Mouse (Mus musculus): ENCODE results near the gene Mboat2. TPM values are rescaled to one million over a fixed set of nuclear protein-coding genes. Genes with fewer than 3 reads are reported as not detected.

Mboat2 gene
- polyA plus RNA-seq, 1 experiment from 2014 or later = 79.2 TPM

DNA sequence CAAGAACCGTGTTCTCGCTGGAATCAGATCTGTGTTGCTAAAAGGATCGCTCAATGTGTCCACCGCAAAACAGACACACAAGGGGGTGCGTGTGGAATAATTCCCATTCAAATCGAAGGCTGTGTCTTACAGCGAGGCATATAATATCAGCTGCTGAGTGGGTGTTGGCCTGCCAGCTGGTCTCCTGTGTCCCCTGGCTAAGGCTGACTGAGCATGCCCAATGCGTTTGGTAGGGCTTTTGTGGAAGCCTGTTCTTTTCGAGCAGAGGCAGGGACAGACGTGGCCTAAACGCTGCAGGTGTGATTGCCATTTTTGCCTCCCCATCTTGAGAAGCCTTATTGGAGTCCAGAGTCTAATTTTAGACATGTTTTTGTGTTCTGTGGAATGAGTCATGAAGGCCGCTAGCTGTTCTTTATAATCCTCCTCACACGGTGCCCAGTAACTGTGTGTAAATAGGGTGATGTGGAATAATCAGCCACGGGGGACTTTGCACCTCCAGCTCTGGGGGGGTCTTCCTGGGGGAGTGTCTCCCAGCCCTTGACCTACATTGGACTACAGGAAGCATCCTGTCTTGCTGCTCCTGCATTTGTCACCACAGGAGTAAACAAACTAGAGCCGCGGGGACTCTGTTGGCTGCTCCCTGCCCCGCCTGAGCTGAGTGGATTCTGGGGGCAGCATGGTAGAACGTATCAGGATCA, 97.5 kb downstream of the Mboat2 start:
- Histone ChIP-seq H3K27ac (peak overlapping the region; percentile 72), H3K36me3 (replicated peaks; ENCODE audit: control insufficient read depth, insufficient read depth) (peaks cover 6% of the 10 kb centered on the region), H3K27me3 (ENCODE audit: control insufficient read depth, insufficient read depth, low read length) (no peaks in the 10 kb centered on the region), H3K4me1 (replicated peaks; ENCODE audit: control insufficient read depth, insufficient read depth, low read length) (peaks cover 19% of the 10 kb centered on the region), H3K9ac (peak overlapping the region; percentile 6; the same call in 1 of the 2 replicates), H3K4me2 (replicated peaks) (no peak overlapping the region), H3K9me3 (ENCODE audit: control insufficient read depth, low read length) (no peaks in the 10 kb centered on the region), H3K4me3 (replicated peaks; ENCODE audit: low read length) (no peak overlapping the region)
- DNase-seq (ENCODE audit: low spot score) (no peak), ATAC-seq (ENCODE audit: low FRiP score) (0 out of 2 replicates have a peak, but pooled peaks have one; percentile 63)
- 49% methylated on average over 18 of the region's 18 CpGs for WGBS

DNA sequence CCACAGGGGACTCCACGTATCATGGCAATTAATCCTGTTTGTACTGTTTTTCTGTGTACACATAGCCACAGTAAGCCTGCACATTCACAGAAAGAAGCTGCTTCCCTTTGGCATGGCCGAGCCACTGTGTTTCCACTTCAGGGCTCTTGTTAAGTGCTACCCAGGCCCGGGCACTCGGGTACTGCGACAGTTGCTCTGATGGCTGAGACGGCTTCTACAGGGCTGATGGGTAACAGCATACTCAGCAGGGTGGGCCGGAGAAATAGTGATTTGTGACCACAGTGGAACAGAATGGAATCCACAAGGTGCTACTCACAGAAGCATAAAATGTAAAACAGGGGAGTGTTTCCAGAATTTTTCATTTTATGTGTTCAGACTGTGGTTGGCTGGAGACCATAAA, 98.4 kb downstream of the Mboat2 start:
- no peaks in the 10 kb centered on the region for H3K9me3 ChIP-seq (ENCODE audit: control insufficient read depth, low read length)
- ATAC-seq (ENCODE audit: low FRiP score) = no peak
- H3K27ac ChIP-seq = peak overlapping the region; percentile 72
- no peaks in the 10 kb centered on the region for H3K27me3 ChIP-seq (ENCODE audit: control insufficient read depth, insufficient read depth, low read length)
- peaks cover 25% of the 10 kb centered on the region for H3K4me1 ChIP-seq (replicated peaks; ENCODE audit: control insufficient read depth, insufficient read depth, low read length)
- H3K4me3 ChIP-seq (replicated peaks; ENCODE audit: low read length) = no peak overlapping the region
- H3K36me3 ChIP-seq (replicated peaks; ENCODE audit: control insufficient read depth, insufficient read depth) = peaks cover 6% of the 10 kb centered on the region
- no peak overlapping the region for H3K4me2 ChIP-seq (replicated peaks)
- DNase-seq (ENCODE audit: low spot score) = no peak
- WGBS = 61% methylated on average over 7 of the region's 7 CpGs
- no peak overlapping the region for H3K9ac ChIP-seq

GRCm38 (mm10) chr12:24930760-24931159, 100.1 kb downstream of the Mboat2 start:
- Histone ChIP-seq H3K27ac (no peak overlapping the region), H3K4me3 (replicated peaks; ENCODE audit: low read length) (no peak overlapping the region), H3K4me1 (replicated peaks; ENCODE audit: control insufficient read depth, insufficient read depth, low read length) (peaks cover 25% of the 10 kb centered on the region), H3K27me3 (ENCODE audit: control insufficient read depth, insufficient read depth, low read length) (no peaks in the 10 kb centered on the region), H3K36me3 (replicated peaks; ENCODE audit: control insufficient read depth, insufficient read depth) (peaks cover 11% of the 10 kb centered on the region), H3K9me3 (ENCODE audit: control insufficient read depth, low read length) (no peaks in the 10 kb centered on the region), H3K4me2 (replicated peaks) (no peak overlapping the region), H3K9ac (no peak overlapping the region)
- DNase-seq (ENCODE audit: low spot score) = no peak
- no peak for ATAC-seq (ENCODE audit: low FRiP score)
- 89% methylated on average over 3 of the region's 3 CpGs for WGBS

DNA sequence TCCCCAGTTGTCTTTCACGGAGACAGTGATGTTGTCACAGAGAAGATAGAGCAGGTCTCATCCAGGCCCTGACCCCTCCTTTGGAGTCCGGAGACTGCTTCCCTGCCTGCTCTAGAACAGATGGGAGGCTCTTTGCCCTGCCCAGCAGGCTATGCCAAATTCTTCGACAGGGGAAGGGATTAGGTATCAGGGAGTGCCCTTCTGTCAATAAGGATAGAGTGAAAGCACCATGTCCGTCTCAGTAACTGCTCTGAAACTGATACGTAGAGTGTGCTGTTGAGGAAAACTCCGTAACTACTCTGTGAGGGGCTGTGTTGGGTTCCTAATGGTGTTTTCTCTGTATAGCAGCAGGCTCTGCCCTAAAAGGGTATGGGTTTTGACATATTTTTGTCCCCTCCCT, 101.4 kb downstream of the Mboat2 start:
- Histone ChIP-seq H3K27me3 (ENCODE audit: control insufficient read depth, insufficient read depth, low read length) (no peaks in the 10 kb centered on the region), H3K4me3 (replicated peaks; ENCODE audit: low read length) (no peak overlapping the region), H3K27ac (0 out of 2 replicates have a peak overlapping the region, but pooled peaks have one; percentile 21), H3K36me3 (replicated peaks; ENCODE audit: control insufficient read depth, insufficient read depth) (peaks cover 17% of the 10 kb centered on the region), H3K9ac (no peak overlapping the region), H3K4me1 (replicated peaks; ENCODE audit: control insufficient read depth, insufficient read depth, low read length) (peaks cover 25% of the 10 kb centered on the region), H3K9me3 (ENCODE audit: control insufficient read depth, low read length) (no peaks in the 10 kb centered on the region), H3K4me2 (replicated peaks) (no peak overlapping the region)
- WGBS = 77% methylated on average over 6 of the region's 6 CpGs
- DNase-seq (ENCODE audit: low spot score) = no peak
- no peak for ATAC-seq (ENCODE audit: low FRiP score)

DNA sequence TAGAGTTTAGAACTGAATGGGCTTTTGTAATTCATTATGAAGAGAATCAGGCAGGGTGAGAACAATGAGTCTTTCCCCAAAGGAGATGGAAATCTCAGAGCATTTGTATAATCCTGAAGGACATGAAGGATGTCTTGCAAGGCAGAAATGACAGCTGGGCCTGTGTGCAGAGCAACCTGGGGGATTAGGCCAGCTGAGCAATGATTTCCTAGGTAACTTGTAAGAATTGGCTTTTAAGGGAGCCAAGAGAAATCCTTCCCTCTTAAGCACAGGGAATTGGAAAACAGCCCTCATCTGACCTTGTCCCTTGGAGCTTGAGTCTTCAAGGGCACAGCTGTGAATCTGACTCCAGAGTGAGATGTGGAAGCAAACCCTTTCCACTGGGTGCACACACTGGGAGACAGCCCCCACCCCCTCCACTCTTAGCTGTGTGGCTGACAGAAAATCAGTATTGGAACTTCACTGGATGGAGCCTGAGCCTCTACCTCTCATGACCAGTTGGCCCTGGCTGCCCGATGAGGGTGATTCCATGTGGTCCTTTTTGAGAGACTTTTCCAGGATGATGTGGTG, 102.6 kb downstream of the Mboat2 start:
- no peak for ATAC-seq (ENCODE audit: low FRiP score)
- no peak for DNase-seq (ENCODE audit: low spot score)
- H3K9ac ChIP-seq = no peak overlapping the region
- WGBS = 86% methylated on average over 1 of the region's 1 CpGs
- H3K4me3 ChIP-seq (replicated peaks; ENCODE audit: low read length) = no peak overlapping the region
- no peaks in the 10 kb centered on the region for H3K27me3 ChIP-seq (ENCODE audit: control insufficient read depth, insufficient read depth, low read length)
- peaks cover 17% of the 10 kb centered on the region for H3K36me3 ChIP-seq (replicated peaks; ENCODE audit: control insufficient read depth, insufficient read depth)
- H3K27ac ChIP-seq = peak overlapping the region; percentile 21
- H3K4me2 ChIP-seq (replicated peaks) = no peak overlapping the region
- H3K4me1 ChIP-seq (replicated peaks; ENCODE audit: control insufficient read depth, insufficient read depth, low read length) = peaks cover 24% of the 10 kb centered on the region
- no peaks in the 10 kb centered on the region for H3K9me3 ChIP-seq (ENCODE audit: control insufficient read depth, low read length)

GRCm38 (mm10) chr12:24933996-24934395, 103.3 kb downstream of the Mboat2 start:
- H3K4me1 ChIP-seq (replicated peaks; ENCODE audit: control insufficient read depth, insufficient read depth, low read length) = peaks cover 17% of the 10 kb centered on the region; the same call in 1 of the 2 replicates
- no peak overlapping the region for H3K9ac ChIP-seq
- no peaks in the 10 kb centered on the region for H3K27me3 ChIP-seq (ENCODE audit: control insufficient read depth, insufficient read depth, low read length)
- no peak for ATAC-seq (ENCODE audit: low FRiP score)
- H3K9me3 ChIP-seq (ENCODE audit: control insufficient read depth, low read length) = no peaks in the 10 kb centered on the region
- peak overlapping the region; percentile 21; the same call in 1 of the 2 replicates for H3K27ac ChIP-seq
- no peak overlapping the region for H3K4me3 ChIP-seq (replicated peaks; ENCODE audit: low read length)
- peaks cover 17% of the 10 kb centered on the region for H3K36me3 ChIP-seq (replicated peaks; ENCODE audit: control insufficient read depth, insufficient read depth)
- WGBS = 92% methylated on average over 3 of the region's 3 CpGs
- DNase-seq (ENCODE audit: low spot score) = no peak
- H3K4me2 ChIP-seq (replicated peaks) = no peak overlapping the region

DNA sequence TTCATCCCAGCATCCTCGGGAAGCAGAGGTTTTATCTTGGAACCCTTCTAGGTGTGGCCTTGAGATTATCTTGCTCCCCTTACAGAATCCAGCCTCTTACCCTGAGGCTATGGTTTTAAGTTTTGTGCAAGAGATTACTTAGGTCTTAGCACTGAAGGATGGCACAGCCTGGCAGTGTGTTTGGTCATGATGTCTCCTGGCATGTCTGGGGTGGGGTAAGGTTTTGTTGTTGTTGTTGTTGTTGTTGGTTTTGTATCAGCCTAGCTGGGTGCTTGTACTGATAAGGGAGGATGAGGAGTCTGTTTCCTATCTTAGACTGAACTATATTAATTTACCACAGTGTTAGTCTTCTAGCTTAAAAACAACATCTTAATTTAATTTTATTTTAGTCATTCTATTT, 105.6 kb downstream of the Mboat2 start:
- 72% methylated on average over 1 of the region's 1 CpGs for WGBS
- ATAC-seq (ENCODE audit: low FRiP score) (no peak), DNase-seq (ENCODE audit: low spot score) (no peak)
- H3K9ac ChIP-seq = no peak overlapping the region
- no peaks in the 10 kb centered on the region for H3K9me3 ChIP-seq (ENCODE audit: control insufficient read depth, low read length)
- H3K4me2 ChIP-seq (replicated peaks) = no peak overlapping the region
- H3K36me3 ChIP-seq (replicated peaks; ENCODE audit: control insufficient read depth, insufficient read depth) = peaks cover 40% of the 10 kb centered on the region
- H3K4me3 ChIP-seq (replicated peaks; ENCODE audit: low read length) = no peak overlapping the region
- peaks cover 15% of the 10 kb centered on the region; the same call in 1 of the 2 replicates for H3K4me1 ChIP-seq (replicated peaks; ENCODE audit: control insufficient read depth, insufficient read depth, low read length)
- H3K27me3 ChIP-seq (ENCODE audit: control insufficient read depth, insufficient read depth, low read length) = no peaks in the 10 kb centered on the region
- no peak overlapping the region for H3K27ac ChIP-seq

DNA sequence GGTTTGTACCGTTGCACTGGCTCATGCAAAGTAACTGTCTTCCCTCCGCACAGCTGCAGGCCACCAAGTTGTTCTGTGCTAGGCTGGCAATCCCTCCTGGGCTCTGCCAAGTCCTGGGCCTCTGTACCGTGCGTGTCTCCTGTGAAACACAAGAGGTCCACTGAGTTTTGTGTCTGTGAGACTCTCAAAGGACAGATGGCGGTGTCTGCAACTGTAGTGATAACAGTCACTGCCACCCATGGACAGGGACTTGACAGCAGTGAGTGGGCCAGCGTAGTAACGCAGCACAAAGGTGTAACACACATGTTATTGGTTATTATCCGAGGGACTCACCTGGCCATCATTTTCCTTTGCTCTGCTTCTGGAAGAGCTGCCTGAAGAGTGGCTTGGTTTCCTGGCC, 108.7 kb downstream of the Mboat2 start:
- Histone ChIP-seq H3K4me1 (replicated peaks; ENCODE audit: control insufficient read depth, insufficient read depth, low read length) (no peaks in the 10 kb centered on the region), H3K9me3 (ENCODE audit: control insufficient read depth, low read length) (no peaks in the 10 kb centered on the region), H3K27ac (no peak overlapping the region), H3K9ac (no peak overlapping the region), H3K4me2 (replicated peaks) (no peak overlapping the region), H3K27me3 (ENCODE audit: control insufficient read depth, insufficient read depth, low read length) (no peaks in the 10 kb centered on the region), H3K36me3 (replicated peaks; ENCODE audit: control insufficient read depth, insufficient read depth) (peaks cover 44% of the 10 kb centered on the region), H3K4me3 (replicated peaks; ENCODE audit: low read length) (no peak overlapping the region)
- ATAC-seq (ENCODE audit: low FRiP score) (no peak), DNase-seq (ENCODE audit: low spot score) (no peak)
- 93% methylated on average over 8 of the region's 8 CpGs for WGBS

DNA sequence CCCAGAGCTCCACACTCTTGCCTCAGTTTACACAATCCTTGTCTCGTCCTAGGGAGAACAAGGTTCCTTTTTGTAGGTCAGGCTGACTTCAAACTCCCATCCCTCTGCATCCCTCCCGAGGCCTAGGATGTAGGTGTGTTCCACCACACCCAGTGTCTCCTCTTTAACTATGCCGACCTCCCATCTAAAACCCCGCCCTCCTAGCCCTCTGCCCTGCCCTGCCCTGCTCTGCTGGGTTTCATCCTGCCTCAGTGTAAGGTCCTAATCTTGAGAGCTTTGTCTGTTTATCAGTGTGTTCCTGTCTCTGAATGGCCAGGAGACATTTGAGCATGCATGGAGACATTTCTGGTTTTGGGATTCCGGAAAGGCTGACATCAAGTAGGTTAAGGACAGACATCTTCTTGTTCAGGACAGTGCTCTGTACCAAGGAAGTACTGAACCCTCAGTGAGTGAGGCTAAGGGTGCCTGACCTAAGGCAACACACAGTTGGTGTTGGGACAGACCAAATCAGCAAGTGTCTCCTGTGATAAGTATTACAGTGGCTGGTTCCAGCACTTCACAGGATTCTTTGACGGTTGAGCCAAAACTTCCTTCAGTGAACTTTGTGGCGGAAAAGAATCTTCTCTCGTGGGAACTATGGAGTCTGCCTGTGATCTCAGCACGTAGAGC, 112.1 kb downstream of the Mboat2 start:
- no peak overlapping the region for H3K9ac ChIP-seq
- 91% methylated on average over 9 of the region's 9 CpGs for WGBS
- H3K4me2 ChIP-seq (replicated peaks) = no peak overlapping the region
- no peak overlapping the region for H3K4me3 ChIP-seq (replicated peaks; ENCODE audit: low read length)
- peaks cover 40% of the 10 kb centered on the region for H3K36me3 ChIP-seq (replicated peaks; ENCODE audit: control insufficient read depth, insufficient read depth)
- no peak overlapping the region for H3K27ac ChIP-seq
- no peaks in the 10 kb centered on the region for H3K27me3 ChIP-seq (ENCODE audit: control insufficient read depth, insufficient read depth, low read length)
- H3K9me3 ChIP-seq (ENCODE audit: control insufficient read depth, low read length) = no peaks in the 10 kb centered on the region
- H3K4me1 ChIP-seq (replicated peaks; ENCODE audit: control insufficient read depth, insufficient read depth, low read length) = no peaks in the 10 kb centered on the region
- ATAC-seq (ENCODE audit: low FRiP score) (no peak), DNase-seq (ENCODE audit: low spot score) (no peak)

All from hindbrain, embryonic 14.5 days (tissue).